In the genomic region with DNA sequence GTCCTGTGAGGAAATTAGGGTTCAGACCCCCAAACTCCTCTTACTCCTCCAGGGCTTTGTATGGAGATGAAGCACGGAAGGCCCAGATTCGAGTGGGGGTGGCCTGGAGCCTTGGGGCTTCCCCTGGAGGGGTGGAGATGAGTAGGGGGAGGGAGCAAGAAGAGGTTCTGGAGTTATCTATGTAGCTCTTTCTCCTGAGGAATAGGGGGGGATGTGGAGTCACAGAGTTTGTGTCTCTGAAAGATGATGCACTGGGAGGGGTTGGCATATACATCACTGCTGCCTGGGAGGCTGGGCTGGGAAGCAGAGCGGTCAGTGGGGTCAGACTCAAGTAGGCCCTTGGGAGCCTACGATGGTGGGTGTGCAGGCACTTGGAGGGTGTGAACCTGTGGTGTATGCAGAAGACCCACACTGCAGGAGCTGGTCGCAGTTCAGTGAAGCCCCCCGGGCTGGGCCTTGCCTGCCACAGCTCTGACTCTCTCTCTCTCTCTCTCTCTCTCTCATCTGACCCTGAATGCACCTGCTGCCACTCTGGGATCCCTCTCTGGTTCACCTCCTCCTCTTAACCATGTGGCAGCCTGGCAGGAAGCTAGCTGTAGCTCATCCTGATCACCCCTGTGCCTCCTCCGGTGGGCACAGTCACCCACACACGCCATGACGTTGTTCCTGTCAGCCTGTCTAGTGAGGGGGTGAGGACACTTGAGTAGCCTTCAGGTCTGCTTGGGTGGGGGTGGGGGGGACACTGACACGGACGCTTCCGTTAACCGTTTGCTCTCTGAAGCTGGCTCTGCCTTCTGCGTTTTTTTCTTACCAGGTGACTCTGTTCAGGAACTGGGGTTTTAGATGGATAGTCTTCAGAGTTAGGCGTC, we compare ENCODE assay signal across 8 mouse cellular contexts. TPM values are rescaled to one million over a fixed set of nuclear protein-coding genes. Genes with fewer than 3 reads are reported as not detected.
DNase-seq lines count a peak whose midpoint lies in the region; ATAC-seq and TF ChIP-seq lines count a peak whose summit lies in the region.

No protein-coding gene starts in this region.

- peak overlapping the region; percentile 90 for H3K4me2 ChIP-seq in intestine, embryonic 14.5 days (ENCODE audit: low read length)
- peak overlapping the region; percentile 93; the same call in 1 of the 2 replicates for H3K4me2 ChIP-seq in midbrain, embryonic 11.5 days

- H3K4me1 ChIP-seq in lung, adult 2 months (ENCODE audit: control insufficient read depth, insufficient read depth, low read length), result peaks cover 44% of the 10 kb centered on the region
- H3K4me1 ChIP-seq in intestine, embryonic 14.5 days (replicated peaks; ENCODE audit: control insufficient read depth, insufficient read depth, low read length), result peaks cover 83% of the 10 kb centered on the region
- H3K4me1 ChIP-seq in midbrain, embryonic 11.5 days (ENCODE audit: control insufficient read depth, insufficient read depth, low read length), result peaks cover 66% of the 10 kb centered on the region

- WGBS in lung, adult 2 months, result 23% methylated on average over 15 of the region's 15 CpGs
- WGBS in intestine, embryonic 14.5 days, result 33% methylated on average over 14 of the region's 15 CpGs
- 56% methylated on average over 15 of the region's 15 CpGs for WGBS in midbrain, embryonic 11.5 days

- TF ChIP-seq POLR2A in lung, adult 2 months (IDR thresholded peaks at IDR 0.05; ENCODE audit: borderline replicate concordance, extremely low read depth, low read depth, low read length), result 0 out of 2 replicates have a peak, but pooled peaks have one; percentile 3

- peak overlapping the region; percentile 87 for H3K9ac ChIP-seq in intestine, embryonic 14.5 days (ENCODE audit: low read length)
- H3K9ac ChIP-seq in midbrain, embryonic 11.5 days (ENCODE audit: low read length), result no peak overlapping the region

- H3K36me3 ChIP-seq in intestine, embryonic 14.5 days (ENCODE audit: control insufficient read depth, insufficient read depth, low read length), result no peaks in the 10 kb centered on the region
- H3K36me3 ChIP-seq in midbrain, embryonic 11.5 days (ENCODE audit: control insufficient read depth, insufficient read depth, low read length), result no peaks in the 10 kb centered on the region

- H3K27me3 ChIP-seq in intestine, embryonic 14.5 days (replicated peaks; ENCODE audit: control insufficient read depth, insufficient read depth, low read length), result no peaks in the 10 kb centered on the region
- H3K27me3 ChIP-seq in midbrain, embryonic 11.5 days (ENCODE audit: control insufficient read depth, insufficient read depth, low read length), result peaks cover 8% of the 10 kb centered on the region

- ATAC-seq in intestine, embryonic 14.5 days (replicated peaks; ENCODE audit: low FRiP score, low TSS enrichment, low read depth), result no peak
- no peak for ATAC-seq in midbrain, embryonic 11.5 days (ENCODE audit: low FRiP score)

- H3K9me3 ChIP-seq in intestine, embryonic 14.5 days (ENCODE audit: control insufficient read depth, low read length), result no peaks in the 10 kb centered on the region
- H3K9me3 ChIP-seq in midbrain, embryonic 11.5 days (ENCODE audit: control insufficient read depth, low read length), result no peaks in the 10 kb centered on the region

- no peak for TF ChIP-seq CTCF in lung, adult 2 months (IDR thresholded peaks at IDR 0.05; ENCODE audit: insufficient read depth, low read length)

- no peak for DNase-seq in lung, adult 2 months
- DNase-seq in lung, postnatal 14 days, result no peak
- DNase-seq in cerebellum, postnatal 10 days, result peak; percentile 28 to 32
- no peak for DNase-seq in intestine, embryonic 14.5 days (ENCODE audit: low spot score)
- DNase-seq in midbrain, embryonic 11.5 days (ENCODE audit: low spot score, missing footprints), result peak; percentile 80
- DNase-seq in MN1 (ENCODE audit: low spot score), result no peak
- no peak for DNase-seq in urinary bladder, postnatal 4 days (ENCODE audit: low spot score in 2 of 2)
- no peak for DNase-seq in adrenal gland, postnatal 25 days

- peak overlapping the region; percentile 25 for H3K4me3 ChIP-seq in lung, adult 2 months (replicated peaks; ENCODE audit: extremely low read depth, low read depth, low read length)
- H3K4me3 ChIP-seq in intestine, embryonic 14.5 days (ENCODE audit: low read depth, low read length), result peak overlapping the region; percentile 78
- no peak overlapping the region for H3K4me3 ChIP-seq in midbrain, embryonic 11.5 days (ENCODE audit: low read depth, low read length)

- peak overlapping the region; percentile 93; the same call in 1 of the 2 replicates for H3K27ac ChIP-seq in intestine, embryonic 14.5 days (ENCODE audit: low read depth)
- H3K27ac ChIP-seq in midbrain, embryonic 11.5 days (ENCODE audit: low read depth, low read length), result no peak overlapping the region

RNA-seq across cellular contexts. Expression of a gene that starts 11.7 kb away (rescaled TPM):
- 59.0 and 62.2 TPM in 2 replicates for polyA plus RNA-seq in lung, adult 2 months (2012; rRNA removed)
- 42.4 and 43.6 TPM in 2 replicates for polyA plus RNA-seq in intestine, embryonic 14.5 days (2014; fragmentation: Nextera tagmentation; extraction: Ambion mirVana)
- polyA plus RNA-seq in midbrain, embryonic 11.5 days (2014; fragmentation: Nextera tagmentation; extraction: Ambion mirVana), result 13.2 and 14.8 TPM in 2 replicates
- 21.8 and 27.7 TPM in 2 replicates for total RNA-seq in adrenal gland, postnatal 25 days (2021)

RNA-seq across cellular contexts. Expression of a gene that starts 31.7 kb away (rescaled TPM):
- 0.16 and 0.25 TPM in 2 replicates for polyA plus RNA-seq in lung, adult 2 months (2012; rRNA removed)
- polyA plus RNA-seq in intestine, embryonic 14.5 days (2014; fragmentation: Nextera tagmentation; extraction: Ambion mirVana), result 32.5 and 32.9 TPM in 2 replicates
- polyA plus RNA-seq in midbrain, embryonic 11.5 days (2014; fragmentation: Nextera tagmentation; extraction: Ambion mirVana), result 44.3 and 45.0 TPM in 2 replicates
- total RNA-seq in adrenal gland, postnatal 25 days (2021), result 1.7 and 4.3 TPM in 2 replicates

RNA-seq across cellular contexts. Expression of a gene that starts 43.5 kb away (rescaled TPM):
- polyA plus RNA-seq in lung, adult 2 months (2012; rRNA removed), result 0.29 and 0.40 TPM in 2 replicates
- 0.22 TPM in 1 of 2 replicates, not detected in the other for polyA plus RNA-seq in intestine, embryonic 14.5 days (2014; fragmentation: Nextera tagmentation; extraction: Ambion mirVana)
- polyA plus RNA-seq in midbrain, embryonic 11.5 days (2014; fragmentation: Nextera tagmentation; extraction: Ambion mirVana), result not detected in 2 replicates
- total RNA-seq in adrenal gland, postnatal 25 days (2021), result not detected in 2 replicates

Comparison
In these comparisons a context has a peak if more than half of its experiments do, and no peak if none do; other contexts are left out.
1. DNase-seq: peak in cerebellum, postnatal 10 days (2 of 2) and midbrain, embryonic 11.5 days (single experiment); none in lung, adult 2 months (single experiment), lung, postnatal 14 days (single experiment), intestine, embryonic 14.5 days (single experiment), MN1 (single experiment), urinary bladder, postnatal 4 days (0 of 2) and adrenal gland, postnatal 25 days (single experiment).
2. RNA of a gene that starts 31.7 kb away (polyA plus RNA-seq): 44.3 to 45.0 TPM in midbrain, embryonic 11.5 days and 32.5 to 32.9 TPM in intestine, embryonic 14.5 days; 0.16 to 0.25 TPM in lung, adult 2 months; every median in the first group is over 10 times any median in the second.